Mouse (Mus musculus) right cerebral cortex, postnatal 4 days (tissue): ENCODE measurements at regions not wholly inside any gene's neighbourhood (a gene's known extent, or its start where the extent isn't known, plus 50 kb on each side); places are given as distances from the start of the nearest gene placed in this dataset.
A peak's percentile ranks its signal among the peaks of the same experiment; 100 is the strongest.

Source experiments
- DNase-seq: peaks from one replicate; pipeline ENCODE4 v3.0.0-alpha.2; 2022

GRCm38 (mm10) chr6:31065419-31065818 is 106.5 kb upstream of the Klf14 start:
- no peak for DNase-seq

DNA sequence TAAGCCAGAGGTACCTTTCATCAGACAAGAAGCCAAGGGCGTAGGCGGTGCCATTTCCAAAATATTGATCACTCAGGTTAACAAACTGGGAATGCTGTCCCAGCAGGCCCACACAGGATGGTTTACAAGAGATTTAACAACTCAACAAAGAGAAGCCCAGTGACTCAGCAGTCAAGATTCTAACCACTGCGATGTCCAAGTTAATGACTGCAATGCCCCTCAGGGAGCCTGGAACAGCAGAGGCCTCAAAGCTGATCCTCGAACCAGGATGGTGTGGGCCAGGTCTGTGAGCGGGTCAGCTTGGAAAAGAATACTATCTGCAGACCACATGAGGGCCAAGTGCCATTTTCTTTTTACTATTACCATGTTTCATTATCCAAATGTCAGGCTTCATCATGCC is 108.0 kb upstream of the Klf14 start:
- no peak for DNase-seq

- no peak for DNase-seq
Observed at GRCm38 (mm10) chr6:31067453-31067852, 108.6 kb upstream of the Klf14 start.

DNA sequence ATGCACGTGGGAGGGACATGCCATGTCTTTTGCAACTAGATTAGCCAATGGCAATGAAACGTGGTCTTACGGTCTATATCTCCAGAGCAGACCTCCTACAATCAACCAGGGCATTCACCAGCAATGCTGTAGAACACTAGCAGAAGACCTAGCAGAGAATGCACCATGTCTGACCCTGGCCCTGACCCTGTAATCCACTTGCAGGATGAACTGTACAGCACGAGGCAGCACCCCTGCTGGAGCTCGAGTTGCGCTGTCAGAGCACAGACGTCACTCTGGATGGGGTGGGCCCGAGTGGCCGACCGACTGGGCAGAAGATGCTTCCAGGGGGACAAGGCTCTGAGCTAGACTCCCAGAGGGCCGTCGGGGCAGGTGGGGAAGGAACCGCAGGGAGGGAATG is 110.4 kb upstream of the Klf14 start:
- DNase-seq, result no peak

- DNase-seq, result no peak
Observed at GRCm38 (mm10) chr6:31070537-31070936, 111.7 kb upstream of the Klf14 start.

- DNase-seq, result no peak
Observed at GRCm38 (mm10) chr6:31070966-31071365, 112.1 kb upstream of the Klf14 start.

DNA sequence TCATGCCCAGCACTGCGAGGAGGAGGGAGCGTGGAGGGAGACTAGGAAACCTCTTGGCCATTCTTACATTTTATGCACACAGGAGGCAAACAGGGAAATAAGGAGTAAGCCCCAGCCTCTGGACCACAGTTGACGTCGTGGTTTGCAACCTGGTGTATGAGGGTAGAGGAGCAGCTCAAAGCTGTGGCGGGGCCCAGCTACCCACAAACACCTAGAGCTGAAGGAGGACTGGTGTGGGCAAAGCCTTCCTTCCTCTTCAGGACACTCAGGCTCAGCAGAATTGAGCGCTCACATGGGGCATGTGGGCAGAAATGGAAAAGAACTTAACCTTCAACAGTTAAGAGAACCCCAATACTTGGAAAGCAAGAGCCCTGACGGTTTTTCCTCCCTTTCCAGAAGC is 113.2 kb upstream of the Klf14 start:
- DNase-seq, result no peak

- DNase-seq, result no peak
Observed at GRCm38 (mm10) chr6:31072559-31072958, 113.7 kb upstream of the Klf14 start.

GRCm38 (mm10) chr6:31073338-31073737 is 114.5 kb upstream of the Klf14 start:
- no peak for DNase-seq

DNA sequence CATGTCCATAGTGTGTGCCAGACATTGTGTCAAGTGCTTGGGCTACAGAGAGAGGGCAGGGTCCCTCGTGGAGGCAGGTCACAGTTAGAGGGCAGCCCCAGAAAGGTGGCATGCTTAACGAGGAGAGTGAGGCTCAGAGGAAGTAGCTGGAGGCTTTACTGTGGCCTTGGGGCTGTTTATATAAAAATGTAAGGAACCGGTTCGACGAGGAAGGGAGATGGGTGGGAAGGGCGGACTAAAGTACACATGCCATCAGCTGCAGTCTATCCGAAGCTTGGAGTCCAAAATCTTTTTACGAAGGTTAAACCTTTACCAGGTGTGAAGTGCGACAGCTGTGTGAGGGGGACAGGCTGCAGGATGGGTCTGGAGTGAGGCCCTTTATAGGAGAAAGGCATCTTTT is 115.5 kb upstream of the Klf14 start:
- DNase-seq, result no peak

GRCm38 (mm10) chr6:31075209-31075571 is 116.3 kb upstream of the Klf14 start:
- no peak for DNase-seq

- DNase-seq, result peak; percentile 78
Observed at GRCm38 (mm10) chr6:31075572-31076477, 116.9 kb upstream of the Klf14 start.

DNA sequence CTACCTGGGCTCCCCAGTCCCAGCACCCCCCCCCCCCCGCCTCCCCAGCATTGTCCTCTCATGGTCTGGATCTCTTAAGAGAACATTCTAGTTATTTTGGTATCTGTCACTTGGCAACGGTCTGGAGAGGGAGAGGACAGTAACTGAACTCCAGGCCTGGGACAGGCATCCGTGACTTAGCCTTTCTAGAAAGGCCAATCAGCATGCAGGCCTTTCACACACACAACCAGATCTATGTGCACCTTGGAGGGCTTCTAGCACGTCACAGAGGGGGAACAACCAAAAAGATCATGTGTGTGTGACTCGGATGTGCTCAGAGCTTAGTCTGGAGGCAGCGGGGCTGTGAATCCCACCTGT is 117.6 kb upstream of the Klf14 start:
- no peak for DNase-seq

DNA sequence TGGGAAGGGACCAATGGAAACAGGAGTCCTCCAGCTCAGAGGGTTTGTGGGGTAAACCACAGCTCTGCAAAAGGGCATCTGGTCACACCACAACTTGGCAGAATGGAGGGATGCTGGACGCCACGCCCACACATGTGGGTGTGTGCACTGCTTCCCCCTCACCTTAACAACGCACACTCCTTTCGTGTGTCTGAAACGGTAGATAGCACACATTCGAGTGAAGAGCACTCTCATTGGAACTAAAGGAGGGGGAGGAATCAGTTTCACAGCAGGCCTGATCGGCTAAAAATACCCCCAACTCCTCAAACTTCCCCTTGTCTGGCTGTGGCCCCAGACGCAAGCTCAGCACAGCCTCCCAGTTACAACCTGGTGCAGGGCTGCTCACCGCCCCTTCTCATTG is 118.3 kb upstream of the Klf14 start:
- DNase-seq, result no peak

DNA sequence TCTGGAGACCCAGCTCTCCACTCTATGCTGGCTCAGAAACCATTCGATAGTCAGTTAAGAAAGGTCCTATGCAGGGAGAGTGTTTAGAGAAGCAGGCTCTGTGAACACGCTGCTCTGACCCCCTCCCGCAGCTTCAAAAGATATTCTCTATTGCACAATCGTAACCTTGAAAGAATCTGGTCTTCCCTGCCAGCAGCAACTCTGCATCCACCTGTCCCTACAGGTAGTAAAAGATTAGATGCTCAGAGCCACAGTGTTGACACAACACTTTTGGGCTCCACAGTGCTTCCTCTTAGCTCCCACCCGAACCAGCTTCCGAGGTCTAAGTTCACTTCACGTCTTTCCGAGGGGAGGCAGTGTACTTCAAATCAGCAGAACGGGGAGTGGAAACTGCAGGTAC is 118.9 kb upstream of the Klf14 start:
- no peak for DNase-seq

DNA sequence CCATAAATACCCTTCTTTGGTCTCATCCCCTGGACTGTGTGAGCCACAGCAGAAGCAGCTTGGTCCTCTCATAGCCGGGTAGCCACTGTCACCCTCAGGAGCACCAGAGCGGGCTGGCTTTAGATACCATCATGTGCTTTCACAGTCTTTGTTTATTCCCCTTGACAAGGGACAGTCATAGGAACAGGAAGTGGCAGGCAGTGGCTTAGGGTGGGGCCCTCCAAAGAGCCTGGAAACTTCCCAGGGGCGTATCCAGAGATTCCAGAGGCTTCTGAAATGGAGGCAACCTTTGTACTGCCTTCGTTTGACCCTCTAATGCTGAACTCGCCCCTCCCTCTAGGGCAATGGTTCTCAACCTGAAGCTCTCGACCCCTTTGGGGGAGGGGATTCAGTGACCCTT is 119.5 kb upstream of the Klf14 start:
- no peak for DNase-seq

DNA sequence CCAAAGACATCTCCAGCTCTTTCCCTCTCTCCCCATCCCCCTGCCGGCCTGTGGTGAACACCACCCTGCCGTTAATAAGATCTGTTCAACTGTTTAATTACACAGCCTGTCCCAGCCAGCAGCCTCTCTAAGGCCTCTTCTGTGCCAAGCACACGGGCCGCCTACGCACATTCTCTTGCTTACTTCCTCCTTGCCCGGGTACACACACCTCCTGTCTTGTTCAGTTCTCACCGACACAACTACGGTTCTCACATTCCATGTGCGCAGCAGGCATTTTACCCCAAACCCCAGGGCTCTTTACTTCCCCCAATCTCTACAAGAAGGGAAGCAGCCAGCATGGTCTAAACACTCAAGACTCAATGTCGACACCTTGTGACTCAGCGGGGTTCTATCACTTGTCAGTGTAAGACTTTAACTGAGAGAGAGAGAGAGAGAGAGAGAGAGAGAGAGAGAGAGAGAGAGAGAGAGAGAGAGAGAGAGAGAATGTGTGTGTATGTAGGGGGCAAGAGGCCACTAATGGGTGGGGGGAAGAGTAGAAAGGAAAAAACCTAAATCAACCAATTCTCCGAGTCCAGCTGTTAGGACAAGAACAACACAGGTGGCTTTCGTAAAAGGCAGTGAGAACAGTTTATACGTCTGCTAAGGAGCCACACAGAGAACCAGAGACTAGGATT is 120.8 kb upstream of the Klf14 start:
- DNase-seq, result no peak

- no peak for DNase-seq
Observed at GRCm38 (mm10) chr6:31080279-31080678, 121.4 kb upstream of the Klf14 start.

- DNase-seq, result no peak
Observed at GRCm38 (mm10) chr6:31080691-31081090, 121.8 kb upstream of the Klf14 start.

DNA sequence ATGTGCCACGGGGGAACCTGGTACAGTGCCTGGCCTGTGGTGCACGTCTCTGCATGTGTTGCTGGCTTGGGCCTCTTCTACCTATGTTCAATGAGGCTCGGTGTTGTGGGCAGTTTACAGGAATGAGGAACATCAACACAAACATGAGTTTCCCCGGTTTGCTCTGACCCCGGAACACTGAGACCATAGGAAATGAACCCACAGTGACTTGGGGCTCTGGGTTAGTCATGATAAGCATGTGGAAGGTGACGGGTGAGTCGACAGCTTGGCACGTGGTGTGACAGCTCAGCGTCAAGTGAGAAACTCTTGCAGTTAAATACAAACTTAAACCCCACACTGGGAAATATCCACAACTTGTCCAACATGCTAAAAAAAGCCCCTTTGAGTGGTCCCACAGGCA is 122.4 kb upstream of the Klf14 start:
- no peak for DNase-seq

- no peak for DNase-seq
Observed at GRCm38 (mm10) chr6:31081988-31082387, 123.1 kb upstream of the Klf14 start.

- DNase-seq, result no peak
Observed at GRCm38 (mm10) chr6:31082613-31083470, 124.0 kb upstream of the Klf14 start.

DNA sequence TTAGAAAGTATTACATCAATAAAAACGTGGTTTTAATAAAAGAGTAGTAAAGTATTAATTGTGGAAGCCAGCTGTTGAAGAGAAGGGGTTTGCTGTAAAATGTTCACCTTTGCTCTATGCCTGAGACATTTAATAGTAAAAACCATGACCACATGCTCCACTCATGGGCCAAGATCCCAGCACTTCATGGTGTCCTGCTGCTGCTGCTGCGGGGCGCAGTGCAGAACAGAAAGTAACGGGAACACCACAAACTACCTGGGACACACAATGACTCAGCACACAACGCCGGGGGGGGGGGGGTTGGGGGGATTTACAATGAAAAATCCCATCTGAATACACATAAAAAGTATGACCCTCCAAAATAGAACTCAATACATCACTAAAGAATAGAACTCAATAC is 124.8 kb upstream of the Klf14 start:
- no peak for DNase-seq
